In genomic region chr2:158539433-158540305, GRCm38 (mm10) we compare ENCODE assay signal across 10 mouse cellular contexts. TPM values are rescaled to one million over a fixed set of nuclear protein-coding genes. Genes with fewer than 3 reads are reported as not detected.
DNase-seq lines count a peak whose midpoint lies in the region.
"Had no signal": no experiment of that assay in that cellular context is flagged by ENCODE, and none has a peak within 500 bp of the region (broad histone marks: within the 10 kb centered on the region; RNA-seq: fewer than 3 reads in every experiment).

No protein-coding gene starts in this region.

- peak overlapping the region; percentile 30; the same call in 1 of the 2 replicates for H3K4me3 ChIP-seq in midbrain, embryonic 10.5 days

- no peaks in the 10 kb centered on the region; the same call in 1 of the 2 replicates for H3K27me3 ChIP-seq in midbrain, embryonic 10.5 days (ENCODE audit: low read depth, poor library complexity, severe bottlenecking)

- no peaks in the 10 kb centered on the region for H3K36me3 ChIP-seq in midbrain, embryonic 10.5 days

- H3K4me1 ChIP-seq in midbrain, embryonic 10.5 days = peaks cover 10% of the 10 kb centered on the region

- 61% methylated on average over 24 of the region's 24 CpGs for WGBS in midbrain, embryonic 10.5 days

- peak; percentile 35 to 53 for DNase-seq in cerebellum, postnatal 10 days
- DNase-seq in cerebellum, adult 18-20 months = no peak
- peak; percentile 60 for DNase-seq in ZHBTc4 (ENCODE audit: low read depth, low spot score)
- DNase-seq in forelimb bud, embryonic 11.5 days (ENCODE audit: low read depth, low spot score) = peak; percentile 10
- DNase-seq in midbrain, embryonic 10.5 days (ENCODE audit: low spot score) = peak; percentile 55
- DNase-seq in ovary, postnatal 14 days (ENCODE audit: low spot score) = no peak
- DNase-seq in frontal cortex, postnatal 14 days (ENCODE audit: low spot score in 2 of 2) = no peak
- no peak for DNase-seq in spleen, adult 12 weeks (ENCODE audit: low spot score)
- DNase-seq: layer of hippocampus, adult 9-11 months had no signal

- peak overlapping the region; percentile 70 for H3K27ac ChIP-seq in midbrain, embryonic 10.5 days (replicated peaks)

- H3K9me3 ChIP-seq in midbrain, embryonic 10.5 days (replicated peaks) = no peaks in the 10 kb centered on the region

RNA-seq across cellular contexts. Expression of gene Arhgap40, which starts 27.1 kb away (rescaled TPM):
- 0.21 and 0.35 TPM in 2 replicates for polyA plus RNA-seq in midbrain, embryonic 10.5 days (2016; fragmentation: Nextera tagmentation; extraction: Ambion mirVana)
- polyA plus RNA-seq: spleen, adult 2 months had no signal

RNA-seq across cellular contexts. Expression of gene Adig, which starts 37.3 kb away (rescaled TPM):
- polyA plus RNA-seq in midbrain, embryonic 10.5 days (2016; fragmentation: Nextera tagmentation; extraction: Ambion mirVana) = not detected in 2 replicates

Comparison
In these comparisons a context has a peak if more than half of its experiments do, and no peak if none do; other contexts are left out.
1. DNase-seq: peak in cerebellum, postnatal 10 days (2 of 2), ZHBTc4 (single experiment), forelimb bud, embryonic 11.5 days (single experiment) and midbrain, embryonic 10.5 days (single experiment); none in cerebellum, adult 18-20 months (0 of 2), ovary, postnatal 14 days (single experiment), frontal cortex, postnatal 14 days (0 of 2) and spleen, adult 12 weeks (single experiment).